Mouse (Mus musculus): ENCODE measurements at regions not wholly inside any gene's neighbourhood (a gene's known extent, or its start where the extent isn't known, plus 50 kb on each side); places are given as distances from the start of the nearest gene placed in this dataset.

- no peak for TF ChIP-seq POLR2A (IDR thresholded peaks at IDR 0.05; ENCODE audit: insufficient read length, low read depth)
- TF ChIP-seq USF1 (IDR thresholded peaks at IDR 0.05; ENCODE audit: low read depth), result no peak
- TF ChIP-seq POLR2AphosphoS2 (IDR thresholded peaks at IDR 0.05; ENCODE audit: insufficient read length, low read depth), result no peak
- no peak for TF ChIP-seq E2F4 (IDR thresholded peaks at IDR 0.05; ENCODE audit: insufficient read depth)
- TF ChIP-seq MAX (IDR thresholded peaks at IDR 0.05; ENCODE audit: low read depth), result no peak
- no peak for TF ChIP-seq TCF3 (IDR thresholded peaks at IDR 0.05; ENCODE audit: insufficient read length, low read depth)
- TF ChIP-seq TCF12 (IDR thresholded peaks at IDR 0.05; ENCODE audit: insufficient read depth, poor library complexity, severe bottlenecking), result no peak
- TF ChIP-seq MYOG (IDR thresholded peaks at IDR 0.05; ENCODE audit: control insufficient read depth in 1 of 3, insufficient read depth in 1 of 3, insufficient read length in 2 of 3, low read depth in 2 of 3), result no peak
- TF ChIP-seq REST (IDR thresholded peaks at IDR 0.05; ENCODE audit: insufficient read depth, insufficient read length), result no peak
Observed at GRCm38 (mm10) chr16:15252666-15253347, 64.5 kb upstream of the Gm21897 start.

All from myocyte (in vitro differentiated cells).